Mouse (Mus musculus) T-helper 17 cell (primary cell): ENCODE results near the gene Gm49387.

Experiments used
- in situ Hi-C, 2 experiments: fragments of 300-600 bp; cut with MboI, MseI; formaldehyde crosslinking; loops; 1 replicate in 1 of 2; 2 replicates in 1 of 2; pipeline ENCODE4 v1.15.1; 2025; ENCODE audit warnings: high pct_unique_total_duplicates in 2 of 2

Gene Gm49387

GRCm38 (mm10) chr14:31537298-31537697, 103.4 kb downstream of the Gm49387 start:
- in situ Hi-C loops, result no loop called here

- in situ Hi-C loops, result no loop called here
Observed at GRCm38 (mm10) chr14:31532656-31533055, 108.0 kb downstream of the Gm49387 start.

- in situ Hi-C loops, result no loop called here
Observed at GRCm38 (mm10) chr14:31531506-31532148, 109.1 kb downstream of the Gm49387 start.

- in situ Hi-C loops, result no loop called here
Observed at GRCm38 (mm10) chr14:31530847-31531246, 109.8 kb downstream of the Gm49387 start.

- in situ Hi-C loops, result no loop called here
Observed at GRCm38 (mm10) chr14:31525040-31525810, 115.5 kb downstream of the Gm49387 start.

GRCm38 (mm10) chr14:31521318-31521717, 119.4 kb downstream of the Gm49387 start:
- in situ Hi-C loops, result no loop called here

GRCm38 (mm10) chr14:31519165-31519564, 121.5 kb downstream of the Gm49387 start:
- in situ Hi-C loops, result loop anchor here in 1 of 2 experiments (10.0 kb wide), 1 partner anchor 986 kb away; no protein-coding TSS in a partner anchor

GRCm38 (mm10) chr14:31515895-31516294, 124.8 kb downstream of the Gm49387 start:
- in situ Hi-C loops, result loop anchor here in 1 of 2 experiments (10.0 kb wide), 1 partner anchor 989 kb away; no protein-coding TSS in a partner anchor

GRCm38 (mm10) chr14:31510322-31510721, 130.4 kb downstream of the Gm49387 start:
- in situ Hi-C loops, result loop anchor here in 1 of 2 experiments (10.0 kb wide), 1 partner anchor 994 kb away; no protein-coding TSS in a partner anchor

- in situ Hi-C loops, result loop anchor here in 1 of 2 experiments (10.0 kb wide), 1 partner anchor 995 kb away; no protein-coding TSS in a partner anchor
Observed at GRCm38 (mm10) chr14:31509911-31510310, 130.8 kb downstream of the Gm49387 start.

- in situ Hi-C loops, result no loop called here
Observed at GRCm38 (mm10) chr14:31506456-31506855, 134.2 kb downstream of the Gm49387 start.

GRCm38 (mm10) chr14:31503406-31503805, 137.3 kb downstream of the Gm49387 start:
- in situ Hi-C loops, result no loop called here
